Mouse (Mus musculus): ENCODE measurements at regions not wholly inside any gene's neighbourhood (a gene's known extent, or its start where the extent isn't known, plus 50 kb on each side); places are given as distances from the start of the nearest gene placed in this dataset.

DNA sequence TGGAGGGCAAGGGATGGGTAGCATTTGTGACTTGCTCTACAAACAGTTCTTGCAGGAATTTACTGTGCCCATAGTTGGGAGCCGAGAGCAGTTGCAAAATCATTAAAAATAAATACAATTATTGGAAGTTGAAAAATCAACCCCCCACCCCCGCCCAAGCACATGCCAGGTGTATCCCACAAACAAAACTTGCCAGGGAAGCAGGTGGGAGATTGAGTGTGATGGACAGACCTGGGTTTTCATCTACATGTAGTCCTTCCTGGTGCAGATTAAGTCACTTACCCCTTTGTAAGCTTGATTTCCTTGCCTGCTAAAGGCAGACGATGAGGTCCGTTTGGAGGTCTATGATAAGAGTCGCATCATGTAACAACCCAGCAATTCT is 280.3 kb downstream of the Insig2 start:
- WGBS, result 78% methylated on average over 5 of the region's 5 CpGs
- H3K4me2 ChIP-seq (ENCODE audit: low read length), result no peak overlapping the region
- H3K36me3 ChIP-seq (ENCODE audit: control insufficient read depth, insufficient read depth, low read length), result no peaks in the 10 kb centered on the region
- H3K9me3 ChIP-seq (ENCODE audit: control insufficient read depth, low read length), result no peaks in the 10 kb centered on the region
- no peaks in the 10 kb centered on the region for H3K4me1 ChIP-seq (replicated peaks; ENCODE audit: control insufficient read depth, insufficient read depth, low read length)
- ATAC-seq (replicated peaks; ENCODE audit: low FRiP score, low TSS enrichment, low read depth) (no peak), DNase-seq (ENCODE audit: low spot score) (no peak)
- no peaks in the 10 kb centered on the region for H3K27me3 ChIP-seq (replicated peaks; ENCODE audit: control insufficient read depth, insufficient read depth, low read length)
- H3K9ac ChIP-seq (ENCODE audit: low read length), result no peak overlapping the region
- H3K4me3 ChIP-seq (ENCODE audit: low read depth, low read length), result no peak overlapping the region
- H3K27ac ChIP-seq (ENCODE audit: low read depth), result no peak overlapping the region

GRCm38 (mm10) chr1:121053692-121054091 is 278.7 kb downstream of the Insig2 start:
- ATAC-seq (replicated peaks; ENCODE audit: low FRiP score, low TSS enrichment, low read depth) (peak; percentile 58; the same call in 1 of the 2 replicates), DNase-seq (ENCODE audit: low spot score) (peak; percentile 54)
- 26% methylated on average over 11 of the region's 11 CpGs for WGBS
- no peaks in the 10 kb centered on the region for H3K9me3 ChIP-seq (ENCODE audit: control insufficient read depth, low read length)
- H3K27ac ChIP-seq (ENCODE audit: low read depth), result no peak overlapping the region
- H3K27me3 ChIP-seq (replicated peaks; ENCODE audit: control insufficient read depth, insufficient read depth, low read length), result no peaks in the 10 kb centered on the region
- H3K4me1 ChIP-seq (replicated peaks; ENCODE audit: control insufficient read depth, insufficient read depth, low read length), result no peaks in the 10 kb centered on the region
- H3K9ac ChIP-seq (ENCODE audit: low read length), result no peak overlapping the region
- no peaks in the 10 kb centered on the region for H3K36me3 ChIP-seq (ENCODE audit: control insufficient read depth, insufficient read depth, low read length)
- H3K4me2 ChIP-seq (ENCODE audit: low read length), result no peak overlapping the region
- H3K4me3 ChIP-seq (ENCODE audit: low read depth, low read length), result no peak overlapping the region

DNA sequence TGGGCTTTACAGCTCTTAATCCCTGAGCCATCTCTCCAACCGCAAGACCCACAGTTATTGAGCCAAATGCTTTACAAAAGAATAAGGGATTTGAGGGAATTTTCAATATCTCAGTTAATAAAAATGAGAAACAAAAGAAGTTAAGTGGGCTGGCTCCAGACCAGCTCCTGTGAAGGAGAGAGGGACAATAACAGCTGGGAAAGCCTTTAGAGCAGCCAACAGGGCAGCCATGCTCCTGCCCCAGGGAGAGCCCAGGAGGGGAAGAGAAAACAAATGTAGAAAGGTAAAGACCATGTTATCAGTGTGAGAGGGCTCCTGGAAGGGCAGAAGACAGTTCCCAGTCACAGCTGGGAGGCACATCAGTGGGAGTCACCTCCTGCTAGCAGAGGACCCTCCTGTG is 257.8 kb downstream of the Insig2 start:
- Histone ChIP-seq H3K4me2 (ENCODE audit: low read length) (no peak overlapping the region), H3K27ac (ENCODE audit: low read depth) (no peak overlapping the region), H3K36me3 (ENCODE audit: control insufficient read depth, insufficient read depth, low read length) (no peaks in the 10 kb centered on the region), H3K4me3 (ENCODE audit: low read depth, low read length) (no peak overlapping the region), H3K9me3 (ENCODE audit: control insufficient read depth, low read length) (no peaks in the 10 kb centered on the region), H3K27me3 (replicated peaks; ENCODE audit: control insufficient read depth, insufficient read depth, low read length) (no peaks in the 10 kb centered on the region), H3K4me1 (replicated peaks; ENCODE audit: control insufficient read depth, insufficient read depth, low read length) (no peaks in the 10 kb centered on the region), H3K9ac (ENCODE audit: low read length) (no peak overlapping the region)
- no peak for ATAC-seq (replicated peaks; ENCODE audit: low FRiP score, low TSS enrichment, low read depth)
- no peak for DNase-seq (ENCODE audit: low spot score)
- 77% methylated on average over 1 of the region's 1 CpGs for WGBS

DNA sequence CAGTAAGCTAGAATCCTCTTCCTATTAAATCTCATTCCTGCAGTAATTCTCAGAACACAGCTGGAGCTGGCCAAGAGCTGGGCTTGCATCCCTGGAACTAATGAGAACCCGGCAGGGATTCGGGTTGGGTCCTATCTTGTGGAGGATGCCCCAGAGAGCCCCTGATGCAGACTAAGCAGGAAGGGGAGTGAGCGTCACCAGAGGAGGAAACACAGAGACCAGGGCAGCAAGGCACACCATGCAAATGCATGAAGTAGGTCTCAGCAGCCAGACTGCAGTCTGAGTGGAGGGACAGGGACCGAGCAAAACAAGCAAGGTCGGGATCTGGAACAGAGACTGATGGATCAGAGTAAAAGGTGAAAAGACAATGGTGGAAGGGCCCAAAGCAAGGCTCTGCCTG is 249.6 kb downstream of the Insig2 start:
- H3K9ac ChIP-seq (ENCODE audit: low read length), result no peak overlapping the region
- ATAC-seq (replicated peaks; ENCODE audit: low FRiP score, low TSS enrichment, low read depth) (no peak), DNase-seq (ENCODE audit: low spot score) (no peak)
- no peak overlapping the region for H3K27ac ChIP-seq (ENCODE audit: low read depth)
- H3K9me3 ChIP-seq (ENCODE audit: control insufficient read depth, low read length), result no peaks in the 10 kb centered on the region
- no peaks in the 10 kb centered on the region for H3K27me3 ChIP-seq (replicated peaks; ENCODE audit: control insufficient read depth, insufficient read depth, low read length)
- H3K4me2 ChIP-seq (ENCODE audit: low read length), result no peak overlapping the region
- 44% methylated on average over 5 of the region's 5 CpGs for WGBS
- no peaks in the 10 kb centered on the region for H3K4me1 ChIP-seq (replicated peaks; ENCODE audit: control insufficient read depth, insufficient read depth, low read length)
- H3K4me3 ChIP-seq (ENCODE audit: low read depth, low read length), result no peak overlapping the region
- no peaks in the 10 kb centered on the region for H3K36me3 ChIP-seq (ENCODE audit: control insufficient read depth, insufficient read depth, low read length)

GRCm38 (mm10) chr1:121085101-121085727 is 247.2 kb downstream of the Insig2 start:
- H3K27me3 ChIP-seq (replicated peaks; ENCODE audit: control insufficient read depth, insufficient read depth, low read length), result no peaks in the 10 kb centered on the region
- H3K4me1 ChIP-seq (replicated peaks; ENCODE audit: control insufficient read depth, insufficient read depth, low read length), result no peaks in the 10 kb centered on the region
- DNase-seq (ENCODE audit: low spot score) (no peak), ATAC-seq (replicated peaks; ENCODE audit: low FRiP score, low TSS enrichment, low read depth) (no peak)
- H3K4me2 ChIP-seq (ENCODE audit: low read length), result no peak overlapping the region
- no peak overlapping the region for H3K9ac ChIP-seq (ENCODE audit: low read length)
- 0 out of 2 replicates have a peak, but pooled peaks cover 2% of the 10 kb centered on the region for H3K9me3 ChIP-seq (ENCODE audit: control insufficient read depth, low read length)
- H3K36me3 ChIP-seq (ENCODE audit: control insufficient read depth, insufficient read depth, low read length), result no peaks in the 10 kb centered on the region
- 63% methylated on average over 2 of the region's 2 CpGs for WGBS
- no peak overlapping the region for H3K4me3 ChIP-seq (ENCODE audit: low read depth, low read length)
- no peak overlapping the region for H3K27ac ChIP-seq (ENCODE audit: low read depth)

- Histone ChIP-seq H3K9ac (ENCODE audit: low read length) (no peak overlapping the region), H3K27ac (ENCODE audit: low read depth) (no peak overlapping the region), H3K4me3 (ENCODE audit: low read depth, low read length) (no peak overlapping the region), H3K4me2 (ENCODE audit: low read length) (no peak overlapping the region), H3K36me3 (ENCODE audit: control insufficient read depth, insufficient read depth, low read length) (no peaks in the 10 kb centered on the region), H3K27me3 (replicated peaks; ENCODE audit: control insufficient read depth, insufficient read depth, low read length) (no peaks in the 10 kb centered on the region), H3K4me1 (replicated peaks; ENCODE audit: control insufficient read depth, insufficient read depth, low read length) (no peaks in the 10 kb centered on the region), H3K9me3 (ENCODE audit: control insufficient read depth, low read length) (0 out of 2 replicates have a peak, but pooled peaks cover 2% of the 10 kb centered on the region)
- no peak for ATAC-seq (replicated peaks; ENCODE audit: low FRiP score, low TSS enrichment, low read depth)
- WGBS, result 34% methylated on average over 7 of the region's 7 CpGs
- no peak for DNase-seq (ENCODE audit: low spot score)
These were observed 245.1 kb downstream of the Insig2 start for GRCm38 (mm10) chr1:121087124-121087887.

DNA sequence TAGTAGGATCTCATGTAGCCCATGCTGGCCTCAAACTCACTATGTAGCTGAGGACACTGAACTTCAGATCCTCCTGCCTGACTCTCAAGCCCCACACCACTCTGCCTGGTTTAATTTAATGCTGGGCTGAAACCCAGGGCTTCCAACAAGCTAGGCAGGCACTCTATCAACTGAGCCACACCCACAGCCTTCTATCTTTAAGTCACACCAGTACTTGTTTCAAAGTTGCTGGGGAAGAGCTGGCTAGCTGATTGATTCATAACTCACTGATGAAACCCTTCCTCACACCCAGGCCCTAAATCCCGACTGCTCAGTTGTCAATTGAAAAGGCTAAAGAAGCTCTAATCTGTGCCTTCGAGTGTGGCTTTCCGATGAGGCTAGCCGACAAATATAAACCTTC is 241.8 kb downstream of the Insig2 start:
- DNase-seq (ENCODE audit: low spot score) (no peak), ATAC-seq (replicated peaks; ENCODE audit: low FRiP score, low TSS enrichment, low read depth) (no peak)
- Histone ChIP-seq H3K36me3 (ENCODE audit: control insufficient read depth, insufficient read depth, low read length) (no peaks in the 10 kb centered on the region), H3K4me2 (ENCODE audit: low read length) (no peak overlapping the region), H3K9me3 (ENCODE audit: control insufficient read depth, low read length) (0 out of 2 replicates have a peak, but pooled peaks cover 2% of the 10 kb centered on the region), H3K4me3 (ENCODE audit: low read depth, low read length) (no peak overlapping the region), H3K27ac (ENCODE audit: low read depth) (no peak overlapping the region), H3K9ac (ENCODE audit: low read length) (no peak overlapping the region), H3K27me3 (replicated peaks; ENCODE audit: control insufficient read depth, insufficient read depth, low read length) (no peaks in the 10 kb centered on the region), H3K4me1 (replicated peaks; ENCODE audit: control insufficient read depth, insufficient read depth, low read length) (no peaks in the 10 kb centered on the region)
- 81% methylated on average over 4 of the region's 4 CpGs for WGBS

GRCm38 (mm10) chr1:121092870-121093269 is 239.5 kb downstream of the Insig2 start:
- Histone ChIP-seq H3K4me2 (ENCODE audit: low read length) (no peak overlapping the region), H3K36me3 (ENCODE audit: control insufficient read depth, insufficient read depth, low read length) (no peaks in the 10 kb centered on the region), H3K4me3 (ENCODE audit: low read depth, low read length) (no peak overlapping the region), H3K27ac (ENCODE audit: low read depth) (no peak overlapping the region), H3K9ac (ENCODE audit: low read length) (no peak overlapping the region), H3K9me3 (ENCODE audit: control insufficient read depth, low read length) (0 out of 2 replicates have a peak, but pooled peaks cover 2% of the 10 kb centered on the region), H3K27me3 (replicated peaks; ENCODE audit: control insufficient read depth, insufficient read depth, low read length) (no peaks in the 10 kb centered on the region), H3K4me1 (replicated peaks; ENCODE audit: control insufficient read depth, insufficient read depth, low read length) (no peaks in the 10 kb centered on the region)
- ATAC-seq (replicated peaks; ENCODE audit: low FRiP score, low TSS enrichment, low read depth) (no peak), DNase-seq (ENCODE audit: low spot score) (no peak)
- 56% methylated on average over 5 of the region's 5 CpGs for WGBS

All from intestine, embryonic 14.5 days (tissue).